Mouse (Mus musculus): Measurements from ENCODE around the gene Gm11027.
A peak's percentile ranks its signal among the peaks of the same experiment; 100 is the strongest.

DNA sequence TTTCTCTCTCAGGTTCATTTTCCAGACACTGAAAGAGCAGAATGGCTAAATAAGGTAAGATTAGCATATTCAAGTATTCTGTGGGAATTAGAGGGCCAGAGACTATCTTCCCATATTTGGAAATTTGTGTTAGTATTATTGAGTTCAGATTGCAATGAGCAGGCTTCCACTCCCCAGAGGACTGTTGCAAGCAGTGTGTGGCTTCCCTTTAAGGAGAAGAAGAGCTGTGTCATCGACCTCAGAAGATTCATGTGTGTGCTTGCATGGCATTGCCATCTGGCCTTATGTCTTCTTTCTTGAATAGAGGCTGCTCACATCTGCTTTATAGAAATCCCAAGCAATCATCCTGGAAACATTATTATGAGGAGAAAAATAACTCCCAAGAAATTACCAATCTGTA lies 42.6 kb downstream of the Gm11027 start:
- TF ChIP-seq POLR2A (IDR thresholded peaks at IDR 0.05; ENCODE audit: insufficient read length, low read depth) (no peak), TCF12 (IDR thresholded peaks at IDR 0.05; ENCODE audit: insufficient read depth, poor library complexity, severe bottlenecking) (no peak), MAX (IDR thresholded peaks at IDR 0.05; ENCODE audit: low read depth) (no peak), POLR2AphosphoS2 (IDR thresholded peaks at IDR 0.05; ENCODE audit: insufficient read length, low read depth) (no peak), USF1 (IDR thresholded peaks at IDR 0.05; ENCODE audit: low read depth) (no peak), REST (IDR thresholded peaks at IDR 0.05; ENCODE audit: insufficient read depth, insufficient read length) (no peak), CEBPB (IDR thresholded peaks at IDR 0.05; ENCODE audit: insufficient read depth, poor library complexity, severe bottlenecking) (peak; percentile 41), MYOG (IDR thresholded peaks at IDR 0.05; ENCODE audit: control insufficient read depth in 1 of 3, insufficient read depth in 1 of 3, insufficient read length in 2 of 3, low read depth in 2 of 3) (no peak), SRF (IDR thresholded peaks at IDR 0.05; ENCODE audit: control insufficient read depth, insufficient read length, low read depth) (peak; percentile 63), E2F4 (IDR thresholded peaks at IDR 0.05; ENCODE audit: insufficient read depth) (no peak), TCF3 (IDR thresholded peaks at IDR 0.05; ENCODE audit: insufficient read length, low read depth) (no peak)

Measured in myocyte (in vitro differentiated cells).